Mouse (Mus musculus): ENCODE measurements around the gene Ttyh3.

GRCm38 (mm10) chr5:140611611-140612185, 37.1 kb downstream of the Ttyh3 start:
- TF ChIP-seq CTCF (IDR thresholded peaks at IDR 0.05; ENCODE audit: control insufficient read depth, insufficient read depth, low read length) = no peak
- TF ChIP-seq POLR2A (IDR thresholded peaks at IDR 0.05; ENCODE audit: borderline replicate concordance, control insufficient read depth, low read depth, low read length) = no peak
